Mouse (Mus musculus): Measurements from ENCODE around the gene 3110021N24Rik.
"Not testable (repeated sequence)": the region's sequence is repeated elsewhere in the genome, so short reads cannot be mapped to it uniquely, and the experiment has no call there.

Gene 3110021N24Rik

DNA sequence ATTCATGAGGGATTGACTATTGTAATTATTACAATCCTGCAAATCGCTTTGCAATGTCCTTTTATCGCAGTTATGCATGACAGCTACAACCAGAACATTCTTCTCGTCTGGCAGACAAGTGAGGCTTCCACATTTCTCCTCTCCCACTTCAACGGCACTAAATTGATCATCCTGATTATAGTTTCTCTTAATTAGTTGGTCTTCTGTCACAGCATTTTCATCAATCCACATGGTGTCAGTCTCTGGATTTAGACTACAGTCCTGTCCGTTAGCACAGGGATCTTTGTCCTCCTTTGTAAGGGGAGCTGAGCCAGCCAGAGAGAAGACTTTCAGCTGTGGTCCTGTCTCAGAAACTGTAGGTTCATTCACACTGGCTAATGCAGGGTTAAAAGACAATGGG lies at the start of gene 3110021N24Rik:
TSS of gene 3110021N24Rik (plus strand) at position 301 of the 400 bp plus-strand sequence.
- DNase-seq (ENCODE audit: low spot score in 2 of 2) = no peak

DNA sequence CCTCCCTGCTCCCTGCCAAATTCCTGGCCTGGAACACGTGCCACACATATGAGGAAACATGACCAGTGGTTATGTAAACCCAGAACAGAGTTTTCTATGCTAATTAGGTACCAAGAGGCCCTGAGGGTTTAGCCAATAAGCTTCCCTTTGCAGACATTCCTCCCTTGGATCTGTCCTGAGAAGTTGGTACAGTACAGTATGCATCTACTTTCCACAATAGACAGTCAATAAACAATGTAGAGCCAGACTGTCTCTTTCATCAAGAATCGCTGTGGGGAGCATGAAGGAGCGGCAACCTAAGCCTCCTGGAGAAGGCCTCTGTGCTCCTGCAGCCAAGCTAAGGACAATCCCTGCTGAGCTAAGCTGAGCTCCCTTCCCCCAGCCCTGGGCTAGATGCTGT lies 33.3 kb upstream of the 3110021N24Rik start:
- no peak for DNase-seq (ENCODE audit: low spot score in 2 of 2)

GRCm38 (mm10) chr4:108687098-108687497 lies 32.4 kb upstream of the 3110021N24Rik start:
- not testable (repeated sequence) for DNase-seq (ENCODE audit: low spot score in 2 of 2)

DNA sequence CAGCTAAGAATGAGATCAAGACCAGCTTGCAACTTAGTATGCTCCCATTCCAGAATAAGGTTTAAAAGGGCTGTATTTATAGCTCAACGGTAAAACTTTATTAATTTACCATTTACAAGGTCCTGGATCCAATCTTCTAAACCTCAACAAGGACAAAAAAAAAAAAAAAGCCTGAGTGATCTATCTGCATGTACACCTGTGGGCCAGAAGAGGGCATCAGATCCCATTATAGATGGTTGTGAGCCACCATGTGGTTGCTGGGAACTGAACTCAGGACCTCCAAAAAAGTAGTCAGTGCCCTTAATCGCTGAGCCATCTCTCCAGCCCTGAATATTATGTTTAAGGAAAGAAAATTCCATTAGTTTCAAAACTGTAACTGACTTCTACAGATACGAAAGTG lies 29.0 kb upstream of the 3110021N24Rik start:
- no peak for DNase-seq (ENCODE audit: low spot score in 2 of 2)

DNA sequence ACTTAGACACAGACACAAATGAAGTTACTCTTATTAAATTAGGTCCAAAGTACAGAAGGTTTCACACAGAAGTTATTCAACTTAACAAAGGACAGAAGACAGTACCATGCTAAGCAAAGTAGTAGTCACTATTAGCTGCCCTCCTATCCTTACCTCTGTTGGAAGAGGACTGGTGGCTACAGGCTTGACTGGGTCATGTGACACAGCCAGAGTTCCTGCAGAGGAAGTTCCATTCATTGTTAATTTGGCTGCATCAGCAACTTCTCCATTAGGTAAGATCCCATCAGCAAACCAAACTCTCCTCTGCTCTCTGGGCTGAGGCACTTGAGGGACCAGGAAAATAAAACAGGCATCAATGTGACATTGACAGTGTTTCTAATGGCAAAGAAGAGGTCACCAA lies 28.0 kb upstream of the 3110021N24Rik start:
- no peak for DNase-seq (ENCODE audit: low spot score in 2 of 2)

- DNase-seq (ENCODE audit: low spot score in 2 of 2) = no peak
Measured at GRCm38 (mm10) chr4:108696934-108697333, 22.5 kb upstream of the 3110021N24Rik start.

- DNase-seq (ENCODE audit: low spot score in 2 of 2) = no peak
Measured at GRCm38 (mm10) chr4:108708209-108708608, 11.2 kb upstream of the 3110021N24Rik start.

GRCm38 (mm10) chr4:108721245-108721784 lies 1.9 kb downstream of the 3110021N24Rik start:
- no peak for DNase-seq (ENCODE audit: low spot score in 2 of 2)

DNA sequence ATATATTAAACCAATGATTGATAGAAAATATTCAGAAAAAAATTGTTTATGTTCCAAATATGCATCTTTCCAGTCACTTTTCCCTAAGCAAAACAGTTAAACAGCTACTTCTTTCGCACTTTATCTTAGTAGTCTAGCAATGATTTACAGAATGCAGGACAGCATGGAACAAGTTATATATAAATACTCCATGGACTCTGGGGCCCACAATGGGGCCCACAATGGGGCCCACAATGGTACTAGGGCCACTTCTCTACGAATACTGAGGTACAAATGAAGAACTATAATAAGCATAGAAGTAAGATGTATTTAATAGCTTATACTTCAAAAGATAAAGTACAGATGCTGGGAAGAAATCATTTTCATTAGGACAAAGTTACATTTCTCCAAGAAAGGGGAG lies 4.7 kb downstream of the 3110021N24Rik start:
- no peak for DNase-seq (ENCODE audit: low spot score in 2 of 2)

GRCm38 (mm10) chr4:108730450-108730849 lies 11.0 kb downstream of the 3110021N24Rik start:
- no peak for DNase-seq (ENCODE audit: low spot score in 2 of 2)

- no peak for DNase-seq (ENCODE audit: low spot score in 2 of 2)
Measured at GRCm38 (mm10) chr4:108731582-108731981, 12.1 kb downstream of the 3110021N24Rik start.

DNA sequence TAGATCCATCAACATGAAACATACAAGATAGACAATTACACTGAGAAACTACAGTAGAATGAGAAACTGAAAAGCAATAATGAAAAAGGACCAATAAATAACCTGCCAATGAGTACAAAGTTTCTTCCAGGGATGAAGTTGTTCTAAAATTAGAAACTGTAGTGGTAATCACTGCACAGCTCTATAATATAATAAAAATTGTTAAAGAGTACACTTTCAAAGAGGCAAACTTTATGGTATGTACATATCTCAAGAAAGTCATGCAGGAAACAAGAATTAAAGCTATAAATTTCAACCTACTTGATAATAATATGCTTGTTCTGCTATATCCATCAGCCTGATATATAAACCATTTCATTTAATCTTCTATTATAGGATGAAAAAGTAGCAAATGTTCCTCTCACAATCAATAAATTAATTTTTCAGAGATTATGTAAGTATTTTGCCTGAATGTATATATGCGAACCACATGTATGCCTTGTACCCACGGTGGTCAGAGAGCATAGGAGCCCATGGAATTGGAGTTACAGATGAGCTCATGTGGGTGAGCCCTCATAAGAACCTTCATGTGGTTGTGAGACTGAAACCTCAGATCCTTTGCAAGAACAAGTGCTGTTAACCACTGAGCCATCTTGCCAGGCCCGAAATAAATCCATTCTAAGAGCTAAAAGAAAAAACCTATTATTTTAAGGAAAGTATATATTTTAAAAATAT lies 26.9 kb downstream of the 3110021N24Rik start:
- DNase-seq (ENCODE audit: low spot score in 2 of 2) = no peak

DNA sequence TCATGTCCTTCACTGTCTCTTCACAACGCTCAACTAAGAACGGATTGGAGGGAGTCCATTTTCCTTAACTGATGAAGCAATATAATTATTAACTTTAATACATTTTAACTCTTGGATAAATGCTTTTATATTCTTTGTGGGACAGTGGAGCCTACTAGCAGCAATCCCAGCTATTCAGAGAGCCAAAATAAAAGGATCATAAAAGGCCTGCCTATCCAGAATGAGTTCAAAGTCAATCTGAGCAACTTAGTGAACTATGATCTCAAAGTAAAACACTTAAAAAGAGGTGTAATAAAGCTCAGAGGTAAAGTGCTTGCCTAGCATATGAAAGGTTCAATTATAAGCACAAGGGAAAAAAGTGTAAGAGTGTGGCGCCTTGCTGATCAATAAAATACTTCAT lies 40.1 kb downstream of the 3110021N24Rik start:
- no peak for DNase-seq (ENCODE audit: low spot score in 2 of 2)

DNA sequence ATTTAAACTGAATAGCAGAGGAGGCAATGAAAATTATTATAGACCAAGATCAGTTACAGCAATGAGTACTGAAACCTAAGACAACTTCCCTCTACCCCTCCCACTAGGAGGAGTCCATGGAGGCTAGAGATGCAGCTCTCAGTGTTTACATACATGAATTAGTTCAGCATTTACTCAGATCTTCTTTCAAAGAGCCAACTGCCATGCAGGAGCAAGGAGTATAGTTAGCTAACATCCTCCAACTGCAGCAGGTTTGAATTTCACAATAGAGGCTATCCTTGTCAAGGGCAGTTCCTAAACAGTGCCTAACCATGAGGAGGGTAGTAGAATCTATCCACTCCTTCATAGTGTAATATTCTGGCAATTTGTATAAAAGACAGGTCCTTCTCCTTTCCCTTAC lies 49.1 kb downstream of the 3110021N24Rik start:
- no peak for DNase-seq (ENCODE audit: low spot score in 2 of 2)

- no peak for DNase-seq (ENCODE audit: low spot score in 2 of 2)
Measured at GRCm38 (mm10) chr4:108779763-108780056, 60.3 kb downstream of the 3110021N24Rik start.

GRCm38 (mm10) chr4:108780057-108780863 lies 60.8 kb downstream of the 3110021N24Rik start, which contains the start of gene Zfyve9:
Gene Zfyve9, minus strand, starts transcription at chr4:108780798.
- DNase-seq (ENCODE audit: low spot score in 2 of 2) = peak; percentile 64 to 87

GRCm38 (mm10) chr4:108780864-108781205 lies 61.4 kb downstream of the 3110021N24Rik start:
- no peak for DNase-seq (ENCODE audit: low spot score in 2 of 2)

- no peak for DNase-seq (ENCODE audit: low spot score in 2 of 2)
Measured at GRCm38 (mm10) chr4:108781596-108781995, 62.1 kb downstream of the 3110021N24Rik start.

- DNase-seq (ENCODE audit: low spot score in 2 of 2) = no peak
Measured at GRCm38 (mm10) chr4:108782421-108783085, 63.1 kb downstream of the 3110021N24Rik start.

- DNase-seq (ENCODE audit: low spot score in 2 of 2) = no peak
Measured at GRCm38 (mm10) chr4:108789258-108789936, 69.9 kb downstream of the 3110021N24Rik start.

GRCm38 (mm10) chr4:108790507-108790906 lies 71.1 kb downstream of the 3110021N24Rik start:
- no peak for DNase-seq (ENCODE audit: low spot score in 2 of 2)

- DNase-seq (ENCODE audit: low spot score in 2 of 2) = no peak
Measured at GRCm38 (mm10) chr4:108793941-108794340, 74.5 kb downstream of the 3110021N24Rik start.
